Mouse (Mus musculus): ENCODE measurements around the gene Kif3c. TPM values are rescaled to one million over a fixed set of nuclear protein-coding genes. Genes with fewer than 3 reads are reported as not detected.

Gene Kif3c
- total and polyA plus RNA-seq, 3 experiments, result 3.5 to 5.9 (median 5.5) TPM

DNA sequence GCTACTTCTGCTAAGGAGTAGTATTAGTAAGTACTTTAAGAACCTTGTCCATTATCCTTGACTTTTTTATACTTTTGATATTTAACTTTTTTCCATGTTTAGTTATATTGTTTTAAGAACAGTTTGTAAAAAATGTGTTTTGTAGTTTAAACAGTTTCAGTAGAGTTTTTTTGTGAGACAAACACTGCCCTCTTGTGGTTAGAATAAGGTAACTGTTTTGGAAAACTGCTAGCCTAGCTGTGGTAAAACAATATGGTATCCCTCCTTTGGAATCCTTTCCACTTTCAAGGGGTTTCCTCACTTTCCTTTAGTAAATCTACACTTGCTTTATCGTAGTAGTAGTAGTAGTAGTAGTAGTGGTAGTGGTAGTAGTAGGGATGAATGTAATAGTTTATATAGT, 72.9 kb downstream of the Kif3c start:
- Histone ChIP-seq H3K36me3 (replicated peaks in 1 of 2; ENCODE audit: control insufficient read depth in 1 of 2, insufficient read depth in 1 of 2, low read length in 1 of 2) (peaks cover 0 to 34% of the 10 kb centered on the region in 2 experiments), H3K9me3 (replicated peaks; ENCODE audit: low read length) (no peaks in the 10 kb centered on the region), H3K27me3 (replicated peaks) (no peaks in the 10 kb centered on the region), H3K27ac (ENCODE audit: insufficient read depth, low read depth) (no peak overlapping the region), H3K79me2 (replicated peaks; ENCODE audit: control insufficient read depth, extremely low read depth, insufficient read depth, poor library complexity, severe bottlenecking) (peaks cover 63% of the 10 kb centered on the region), H3K4me3 (replicated peaks in 1 of 3; ENCODE audit: low read depth in 2 of 3, low read length in 2 of 3, poor library complexity in 1 of 3) (no peak overlapping the region), H3K9ac (ENCODE audit: insufficient read depth, low read depth) (no peak overlapping the region), H3K4me1 (ENCODE audit: control insufficient read depth in 1 of 2, insufficient read depth in 2 of 2) (peaks cover 0 to 31% of the 10 kb centered on the region in 2 experiments; a peak in 1 of 4 replicates), H3K4me2 (ENCODE audit: insufficient read depth, low read depth, poor library complexity, severe bottlenecking) (no peak overlapping the region)
- TF ChIP-seq BHLHE40 (IDR thresholded peaks at IDR 0.05; ENCODE audit: low read depth, low read length) (no peak), USF2 (conservative IDR thresholded peaks at IDR 0.05; ENCODE audit: low read depth, low read length) (no peak), ZNF384 (IDR thresholded peaks at IDR 0.05; ENCODE audit: low read depth, low read length) (peak; percentile 48), UBTF (IDR thresholded peaks at IDR 0.05; ENCODE audit: low read depth, low read length) (no peak), MXI1 (IDR thresholded peaks at IDR 0.05; ENCODE audit: low read depth, low read length) (no peak), PAX5 (IDR thresholded peaks at IDR 0.05; ENCODE audit: low read length) (no peak), RAD21 (IDR thresholded peaks at IDR 0.05; ENCODE audit: low read depth, low read length) (peak; percentile 36), SIN3A (IDR thresholded peaks at IDR 0.05; ENCODE audit: low read length) (no peak), SMC3 (IDR thresholded peaks at IDR 0.05; ENCODE audit: low read depth, low read length) (peak; percentile 26), NRF1 (IDR thresholded peaks at IDR 0.05; ENCODE audit: low read depth, low read length) (no peak), TBP (conservative IDR thresholded peaks at IDR 0.05; ENCODE audit: low read depth, low read length) (no peak), ZC3H11A (IDR thresholded peaks at IDR 0.05; ENCODE audit: low read depth, low read length) (no peak), CTCF (conservative IDR thresholded peaks at IDR 0.05 in 1 of 2, IDR thresholded peaks at IDR 0.05 in 1 of 2; ENCODE audit: low read depth in 2 of 2, low read length in 2 of 2) (peak; percentile 28 to 62; a peak in 3 of 4 replicates), E2F4 (IDR thresholded peaks at IDR 0.05; ENCODE audit: insufficient replicate concordance, low read depth, low read length) (0 out of 2 replicates have a peak, but pooled peaks have one; percentile 4), EP300 (IDR thresholded peaks at IDR 0.05; ENCODE audit: low read length) (no peak)
- in situ Hi-C loops (cut with MboI; ENCODE audit: low pct_ligation_motif_present, low pct_unique_long_range_greater_than_20kb, low sequenced_read_pairs) (no loop called here), dilution Hi-C loops (cut with MboI; ENCODE audit: extremely low pct_ligation_motif_present, extremely low pct_unique_long_range_greater_than_20kb, low sequenced_read_pairs) (no loop called here)
- DNase-seq (ENCODE audit: extremely low read depth), result no peak

DNA sequence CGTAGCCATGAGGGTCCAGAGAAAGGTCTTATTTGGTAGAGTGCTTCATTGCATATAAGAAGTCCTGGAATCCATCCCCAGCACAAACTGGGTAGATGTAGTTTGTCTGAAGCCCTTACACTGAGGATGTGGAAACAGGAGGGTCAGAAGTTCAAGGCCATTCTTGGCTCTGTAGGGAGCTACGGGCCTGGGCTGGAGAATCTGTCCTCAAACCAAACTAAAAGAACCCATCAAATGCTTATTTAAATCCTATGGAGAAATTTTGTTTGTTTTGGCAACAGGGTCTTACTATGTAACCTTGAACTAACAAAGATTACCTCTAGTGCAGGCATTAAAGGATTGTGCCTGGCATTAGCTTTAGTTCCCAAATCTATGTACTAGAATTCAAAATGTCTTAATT, 76.0 kb downstream of the Kif3c start:
- Histone ChIP-seq H3K4me3 (replicated peaks in 1 of 3; ENCODE audit: low read depth in 2 of 3, low read length in 2 of 3, poor library complexity in 1 of 3) (no peak overlapping the region), H3K27ac (ENCODE audit: insufficient read depth, low read depth) (no peak overlapping the region), H3K9ac (ENCODE audit: insufficient read depth, low read depth) (no peak overlapping the region), H3K4me2 (ENCODE audit: insufficient read depth, low read depth, poor library complexity, severe bottlenecking) (no peak overlapping the region), H3K4me1 (ENCODE audit: control insufficient read depth in 1 of 2, insufficient read depth in 2 of 2) (peaks cover 0 to 19% of the 10 kb centered on the region in 2 experiments; a peak in 1 of 4 replicates), H3K36me3 (replicated peaks in 1 of 2; ENCODE audit: control insufficient read depth in 1 of 2, insufficient read depth in 1 of 2, low read length in 1 of 2) (peaks cover 0 to 34% of the 10 kb centered on the region in 2 experiments), H3K27me3 (replicated peaks) (no peaks in the 10 kb centered on the region), H3K9me3 (replicated peaks; ENCODE audit: low read length) (no peaks in the 10 kb centered on the region), H3K79me2 (replicated peaks; ENCODE audit: control insufficient read depth, extremely low read depth, insufficient read depth, poor library complexity, severe bottlenecking) (peaks cover 40% of the 10 kb centered on the region)
- no peak for DNase-seq (ENCODE audit: extremely low read depth)
- dilution Hi-C loops (cut with MboI; ENCODE audit: extremely low pct_ligation_motif_present, extremely low pct_unique_long_range_greater_than_20kb, low sequenced_read_pairs) (no loop called here), in situ Hi-C loops (cut with MboI; ENCODE audit: low pct_ligation_motif_present, low pct_unique_long_range_greater_than_20kb, low sequenced_read_pairs) (no loop called here)
- TF ChIP-seq TBP (conservative IDR thresholded peaks at IDR 0.05; ENCODE audit: low read depth, low read length) (no peak), JUN (IDR thresholded peaks at IDR 0.05; ENCODE audit: insufficient read depth, low read depth, low read length) (no peak), MEF2A (IDR thresholded peaks at IDR 0.05; ENCODE audit: borderline replicate concordance, low read depth, low read length) (no peak), IRF4 (IDR thresholded peaks at IDR 0.05; ENCODE audit: low read depth, low read length) (no peak), MAFK (IDR thresholded peaks at IDR 0.05; ENCODE audit: insufficient replicate concordance, low read length) (no peak), HCFC1 (IDR thresholded peaks at IDR 0.05; ENCODE audit: low read depth, low read length) (no peak), ELF1 (IDR thresholded peaks at IDR 0.05; ENCODE audit: low read depth, low read length) (no peak), JUND (conservative IDR thresholded peaks at IDR 0.05; ENCODE audit: low read depth, low read length) (no peak), KAT2A (IDR thresholded peaks at IDR 0.05; ENCODE audit: insufficient replicate concordance, low read length) (no peak), USF2 (conservative IDR thresholded peaks at IDR 0.05; ENCODE audit: low read depth, low read length) (no peak), MAX (IDR thresholded peaks at IDR 0.05; ENCODE audit: low read length) (no peak), PAX5 (IDR thresholded peaks at IDR 0.05; ENCODE audit: low read length) (no peak), ZC3H11A (IDR thresholded peaks at IDR 0.05; ENCODE audit: low read depth, low read length) (no peak), SMC3 (IDR thresholded peaks at IDR 0.05; ENCODE audit: low read depth, low read length) (no peak)

Measured in CH12.LX (cell line).